Mouse (Mus musculus): ENCODE measurements around the gene Tgm5.
"Not testable (repeated sequence)": the region's sequence is repeated elsewhere in the genome, so short reads cannot be mapped to it uniquely, and the experiment has no call there.

Gene Tgm5

GRCm38 (mm10) chr2:121085480-121086185, at the start of gene Tgm5:
Tgm5 (minus strand) TSS chr2:121085841.
- DNase-seq: peak; percentile 55

- no peak for DNase-seq
Measured at GRCm38 (mm10) chr2:121132822-121133221, 47.2 kb upstream of the Tgm5 start.

- no peak for DNase-seq
Measured at GRCm38 (mm10) chr2:121128865-121129620, 43.4 kb upstream of the Tgm5 start.

GRCm38 (mm10) chr2:121127536-121127935, 41.9 kb upstream of the Tgm5 start:
- DNase-seq: no peak

GRCm38 (mm10) chr2:121126302-121126701, 40.7 kb upstream of the Tgm5 start:
- not testable (repeated sequence) for DNase-seq

- DNase-seq: no peak
Measured at GRCm38 (mm10) chr2:121119260-121119659, 33.6 kb upstream of the Tgm5 start.

- DNase-seq: no peak
Measured at GRCm38 (mm10) chr2:121115418-121115817, 29.8 kb upstream of the Tgm5 start.

- DNase-seq: no peak
Measured at GRCm38 (mm10) chr2:121109695-121110094, 24.1 kb upstream of the Tgm5 start, which contains the start of gene Tgm7. Tgm7 (minus strand) TSS chr2:121109795.

- no peak for DNase-seq
Measured at GRCm38 (mm10) chr2:121105940-121106339, 20.3 kb upstream of the Tgm5 start.

- DNase-seq: peak; percentile 72
Measured at GRCm38 (mm10) chr2:121102051-121102450, 16.4 kb upstream of the Tgm5 start.

- DNase-seq: no peak
Measured at GRCm38 (mm10) chr2:121089751-121090150, 4.1 kb upstream of the Tgm5 start.

GRCm38 (mm10) chr2:121088507-121088906, 2.9 kb upstream of the Tgm5 start:
- no peak for DNase-seq

GRCm38 (mm10) chr2:121082626-121083025, 3.0 kb downstream of the Tgm5 start:
- no peak for DNase-seq

- DNase-seq: no peak
Measured at GRCm38 (mm10) chr2:121074747-121075146, 10.9 kb downstream of the Tgm5 start.

GRCm38 (mm10) chr2:121071871-121072270, 13.8 kb downstream of the Tgm5 start:
- no peak for DNase-seq

GRCm38 (mm10) chr2:121069506-121069905, 16.1 kb downstream of the Tgm5 start:
- DNase-seq: no peak

GRCm38 (mm10) chr2:121067116-121067515, 18.5 kb downstream of the Tgm5 start:
- DNase-seq: no peak

GRCm38 (mm10) chr2:121061315-121061714, 24.3 kb downstream of the Tgm5 start:
- DNase-seq: no peak

GRCm38 (mm10) chr2:121057997-121058396, 27.6 kb downstream of the Tgm5 start:
- DNase-seq: no peak

GRCm38 (mm10) chr2:121055915-121056314, 29.7 kb downstream of the Tgm5 start:
- DNase-seq: no peak

- peak; percentile 28 for DNase-seq
Measured at GRCm38 (mm10) chr2:121054060-121054459, 31.6 kb downstream of the Tgm5 start.

GRCm38 (mm10) chr2:121052176-121052575, 33.5 kb downstream of the Tgm5 start:
- DNase-seq: no peak

GRCm38 (mm10) chr2:121045653-121046052, 40.0 kb downstream of the Tgm5 start:
- DNase-seq: no peak

GRCm38 (mm10) chr2:121041098-121041497, 44.5 kb downstream of the Tgm5 start:
- DNase-seq: peak; percentile 51
